Mouse (Mus musculus): Measurements from ENCODE around the gene Klhl29.

GRCm38 (mm10) chr12:5108613-5109012 lies 266.9 kb downstream of the Klhl29 start:
- TF ChIP-seq CTCF (IDR thresholded peaks at IDR 0.05; ENCODE audit: control insufficient read depth, insufficient read depth, insufficient read length) (no peak), USF1 (IDR thresholded peaks at IDR 0.05; ENCODE audit: low read depth) (no peak), MAX (IDR thresholded peaks at IDR 0.05) (no peak), MYOG (IDR thresholded peaks at IDR 0.05; ENCODE audit: control insufficient read depth, extremely low read depth, insufficient read length) (no peak), FOSL1 (IDR thresholded peaks at IDR 0.05; ENCODE audit: insufficient read depth, low read length, poor library complexity, severe bottlenecking) (no peak), CEBPB (IDR thresholded peaks at IDR 0.05; ENCODE audit: low read depth) (no peak), MYOD1 (IDR thresholded peaks at IDR 0.05; ENCODE audit: control insufficient read depth, insufficient read length, low read depth) (peak; percentile 68)

All from C2C12 (cell line).